Mouse (Mus musculus) myocyte (in vitro differentiated cells): ENCODE data around the gene Rere.

Experiments used
- CEBPB ChIP-seq: IDR thresholded peaks from 2 replicates; pipeline ENCODE4 v1.6.1; 2011; ENCODE audit warnings: mild to moderate bottlenecking, moderate library complexity; ENCODE audit not compliant: poor library complexity, insufficient read depth, severe bottlenecking
- E2F4 ChIP-seq: IDR thresholded peaks from one replicate; pipeline ENCODE4 v1.6.1; 2011; ENCODE audit warnings: mild to moderate bottlenecking, control low read depth, moderate library complexity; ENCODE audit not compliant: insufficient read depth
- MAX ChIP-seq: IDR thresholded peaks from one replicate; pipeline ENCODE4 v1.6.1; 2011; ENCODE audit warnings: low read depth, mild to moderate bottlenecking, control low read depth
- MYOD1 ChIP-seq, 3 experiments: IDR thresholded peaks; one replicate each; pipeline ENCODE4 v1.6.1; 2011; ENCODE audit warnings: control low read depth in 2 of 3, low read depth in 2 of 3, mild to moderate bottlenecking in 2 of 3, moderate library complexity in 1 of 3; ENCODE audit not compliant: insufficient read length in 2 of 3, control insufficient read depth in 1 of 3
- MYOG ChIP-seq, 3 experiments: IDR thresholded peaks; one replicate each; pipeline ENCODE4 v1.6.1; 2011; ENCODE audit warnings: control low read depth in 2 of 3, low read depth in 2 of 3, mild to moderate bottlenecking in 2 of 3; ENCODE audit not compliant: insufficient read length in 2 of 3, control insufficient read depth in 1 of 3, insufficient read depth in 1 of 3
- POLR2A ChIP-seq: IDR thresholded peaks from one replicate; pipeline ENCODE4 v1.6.1; 2011; ENCODE audit warnings: low read depth, mild to moderate bottlenecking, control low read depth, moderate library complexity; ENCODE audit not compliant: insufficient read length
- POLR2AphosphoS2 ChIP-seq: IDR thresholded peaks from one replicate; pipeline ENCODE4 v1.6.1; 2011; ENCODE audit warnings: low read depth, control low read depth; ENCODE audit not compliant: insufficient read length
- REST ChIP-seq: IDR thresholded peaks from one replicate; pipeline ENCODE4 v1.6.1; 2011; ENCODE audit warnings: mild to moderate bottlenecking, control low read depth, moderate library complexity; ENCODE audit not compliant: insufficient read depth, insufficient read length
- SRF ChIP-seq: IDR thresholded peaks from one replicate; pipeline ENCODE4 v1.6.1; 2011; ENCODE audit warnings: low read depth; ENCODE audit not compliant: control insufficient read depth, insufficient read length
- TCF12 ChIP-seq: IDR thresholded peaks from one replicate; pipeline ENCODE4 v1.6.1; 2011; ENCODE audit warnings: mild to moderate bottlenecking, control low read depth; ENCODE audit not compliant: poor library complexity, insufficient read depth, severe bottlenecking
- TCF3 ChIP-seq: IDR thresholded peaks from one replicate; pipeline ENCODE4 v1.6.1; 2011; ENCODE audit warnings: low read depth, control low read depth; ENCODE audit not compliant: insufficient read length
- USF1 ChIP-seq: IDR thresholded peaks from one replicate; pipeline ENCODE4 v1.6.1; 2011; ENCODE audit warnings: low read depth, mild to moderate bottlenecking, control low read depth, moderate library complexity

GRCm38 (mm10) chr4:150487109-150487508 is 205.7 kb downstream of the Rere start:
- TF ChIP-seq MYOD1 (IDR thresholded peaks at IDR 0.05; ENCODE audit: control insufficient read depth in 1 of 3, insufficient read length in 2 of 3, low read depth in 2 of 3) = no peak
- TF ChIP-seq POLR2A = no peak
- TF ChIP-seq MAX = no peak
- TF ChIP-seq USF1 = no peak
- TF ChIP-seq POLR2AphosphoS2 = no peak
- no peak for TF ChIP-seq CEBPB
- no peak for TF ChIP-seq TCF3
- no peak for TF ChIP-seq TCF12
- no peak for TF ChIP-seq E2F4
- TF ChIP-seq SRF = no peak
- no peak for TF ChIP-seq MYOG (IDR thresholded peaks at IDR 0.05; ENCODE audit: control insufficient read depth in 1 of 3, insufficient read depth in 1 of 3, insufficient read length in 2 of 3, low read depth in 2 of 3)
- no peak for TF ChIP-seq REST
